Mouse (Mus musculus) right cerebral cortex, postnatal 14 days (tissue): ENCODE results near the gene Lpxn.
A peak's percentile ranks its signal among the peaks of the same experiment; 100 is the strongest.

Experiments used
- DNase-seq: peaks from one replicate; pipeline ENCODE4 v3.0.0; 2022

The Lpxn gene

GRCm38 (mm10) chr19:12795511-12796327, at the start of gene Lpxn, which contains the start of gene Zfp91:
Gene Lpxn (plus strand): TSS chr19:12796193.
Gene Zfp91 (minus strand): TSS chr19:12796126.
- DNase-seq, result peak; percentile 98

GRCm38 (mm10) chr19:12756286-12756685, 39.7 kb upstream of the Lpxn start:
- no peak for DNase-seq

GRCm38 (mm10) chr19:12758936-12759478, 37.0 kb upstream of the Lpxn start:
- DNase-seq, result no peak

GRCm38 (mm10) chr19:12759656-12760055, 36.3 kb upstream of the Lpxn start:
- DNase-seq, result peak; percentile 24

- no peak for DNase-seq
Observed at GRCm38 (mm10) chr19:12762212-12763130, 33.5 kb upstream of the Lpxn start.

- no peak for DNase-seq
Observed at GRCm38 (mm10) chr19:12765308-12765707, 30.7 kb upstream of the Lpxn start, which contains the start of gene Cntf. Gene Cntf (minus strand): TSS chr19:12765632.

- DNase-seq, result no peak
Observed at GRCm38 (mm10) chr19:12770888-12771287, 25.1 kb upstream of the Lpxn start.

- no peak for DNase-seq
Observed at GRCm38 (mm10) chr19:12780437-12780836, 15.6 kb upstream of the Lpxn start.

- DNase-seq, result no peak
Observed at GRCm38 (mm10) chr19:12786803-12787395, 9.1 kb upstream of the Lpxn start.

GRCm38 (mm10) chr19:12787721-12788120, 8.3 kb upstream of the Lpxn start:
- DNase-seq, result no peak

GRCm38 (mm10) chr19:12792374-12792773, 3.6 kb upstream of the Lpxn start:
- DNase-seq, result no peak

GRCm38 (mm10) chr19:12794056-12795044, 1.6 kb upstream of the Lpxn start:
- peak; percentile 93 for DNase-seq

- DNase-seq, result no peak
Observed at GRCm38 (mm10) chr19:12795110-12795509, 883 bp upstream of the Lpxn start.

- DNase-seq, result peak; percentile 36
Observed at GRCm38 (mm10) chr19:12796328-12796931, 437 bp downstream of the Lpxn start.

GRCm38 (mm10) chr19:12797071-12797470, 1.1 kb downstream of the Lpxn start:
- DNase-seq, result no peak

- DNase-seq, result no peak
Observed at GRCm38 (mm10) chr19:12798404-12798803, 2.4 kb downstream of the Lpxn start.

- DNase-seq, result no peak
Observed at GRCm38 (mm10) chr19:12799081-12799480, 3.1 kb downstream of the Lpxn start.

- no peak for DNase-seq
Observed at GRCm38 (mm10) chr19:12800621-12801020, 4.6 kb downstream of the Lpxn start.

- no peak for DNase-seq
Observed at GRCm38 (mm10) chr19:12801046-12801445, 5.1 kb downstream of the Lpxn start.

GRCm38 (mm10) chr19:12802830-12803229, 6.8 kb downstream of the Lpxn start:
- DNase-seq, result no peak

GRCm38 (mm10) chr19:12804237-12804636, 8.2 kb downstream of the Lpxn start:
- DNase-seq, result no peak
